Mouse (Mus musculus): ENCODE results near the gene Maneal. TPM values are rescaled to one million over a fixed set of nuclear protein-coding genes. Genes with fewer than 3 reads are reported as not detected.

Maneal gene
- polyA plus RNA-seq, 1 experiment from 2014 or later = 0.41 TPM

- no peaks in the 10 kb centered on the region for H3K4me1 ChIP-seq (ENCODE audit: control insufficient read depth, insufficient read depth, low read length)
- H3K27ac ChIP-seq (ENCODE audit: low read length) = no peak overlapping the region
- ATAC-seq (ENCODE audit: insufficient read depth, low FRiP score) = no peak
- WGBS = 82% methylated on average over 2 of the region's 2 CpGs
- H3K4me2 ChIP-seq (ENCODE audit: low read depth, low read length) = no peak overlapping the region
- H3K9me3 ChIP-seq (replicated peaks; ENCODE audit: control insufficient read depth, low read length) = no peaks in the 10 kb centered on the region
- H3K36me3 ChIP-seq (ENCODE audit: control insufficient read depth, insufficient read depth, low read length) = no peaks in the 10 kb centered on the region
- no peak overlapping the region for H3K9ac ChIP-seq (ENCODE audit: low read length)
- H3K4me3 ChIP-seq (replicated peaks; ENCODE audit: low read length) = no peak overlapping the region
- H3K27me3 ChIP-seq (ENCODE audit: control insufficient read depth, insufficient read depth, low read length) = peaks cover 42% of the 10 kb centered on the region
Measured at GRCm38 (mm10) chr4:124889935-124890334, 28.0 kb upstream of the Maneal start.

GRCm38 (mm10) chr4:124888702-124889101 is 26.7 kb upstream of the Maneal start:
- H3K4me2 ChIP-seq (ENCODE audit: low read depth, low read length) = no peak overlapping the region
- no peak for ATAC-seq (ENCODE audit: insufficient read depth, low FRiP score)
- H3K36me3 ChIP-seq (ENCODE audit: control insufficient read depth, insufficient read depth, low read length) = no peaks in the 10 kb centered on the region
- no peaks in the 10 kb centered on the region for H3K9me3 ChIP-seq (replicated peaks; ENCODE audit: control insufficient read depth, low read length)
- H3K9ac ChIP-seq (ENCODE audit: low read length) = no peak overlapping the region
- H3K4me1 ChIP-seq (ENCODE audit: control insufficient read depth, insufficient read depth, low read length) = no peaks in the 10 kb centered on the region
- H3K27me3 ChIP-seq (ENCODE audit: control insufficient read depth, insufficient read depth, low read length) = peaks cover 33% of the 10 kb centered on the region
- no peak overlapping the region for H3K27ac ChIP-seq (ENCODE audit: low read length)
- no peak overlapping the region for H3K4me3 ChIP-seq (replicated peaks; ENCODE audit: low read length)
- 70% methylated on average over 7 of the region's 7 CpGs for WGBS

GRCm38 (mm10) chr4:124882151-124882729 is 20.3 kb upstream of the Maneal start:
- no peak overlapping the region for H3K27ac ChIP-seq (ENCODE audit: low read length)
- no peaks in the 10 kb centered on the region for H3K4me1 ChIP-seq (ENCODE audit: control insufficient read depth, insufficient read depth, low read length)
- H3K9me3 ChIP-seq (replicated peaks; ENCODE audit: control insufficient read depth, low read length) = no peaks in the 10 kb centered on the region
- H3K4me2 ChIP-seq (ENCODE audit: low read depth, low read length) = no peak overlapping the region
- H3K27me3 ChIP-seq (ENCODE audit: control insufficient read depth, insufficient read depth, low read length) = peaks cover 47% of the 10 kb centered on the region
- H3K4me3 ChIP-seq (replicated peaks; ENCODE audit: low read length) = no peak overlapping the region; the same call in 1 of the 2 replicates
- H3K36me3 ChIP-seq (ENCODE audit: control insufficient read depth, insufficient read depth, low read length) = no peaks in the 10 kb centered on the region
- WGBS = 1% methylated on average over 37 of the region's 37 CpGs
- no peak for ATAC-seq (ENCODE audit: insufficient read depth, low FRiP score)
- H3K9ac ChIP-seq (ENCODE audit: low read length) = no peak overlapping the region

DNA sequence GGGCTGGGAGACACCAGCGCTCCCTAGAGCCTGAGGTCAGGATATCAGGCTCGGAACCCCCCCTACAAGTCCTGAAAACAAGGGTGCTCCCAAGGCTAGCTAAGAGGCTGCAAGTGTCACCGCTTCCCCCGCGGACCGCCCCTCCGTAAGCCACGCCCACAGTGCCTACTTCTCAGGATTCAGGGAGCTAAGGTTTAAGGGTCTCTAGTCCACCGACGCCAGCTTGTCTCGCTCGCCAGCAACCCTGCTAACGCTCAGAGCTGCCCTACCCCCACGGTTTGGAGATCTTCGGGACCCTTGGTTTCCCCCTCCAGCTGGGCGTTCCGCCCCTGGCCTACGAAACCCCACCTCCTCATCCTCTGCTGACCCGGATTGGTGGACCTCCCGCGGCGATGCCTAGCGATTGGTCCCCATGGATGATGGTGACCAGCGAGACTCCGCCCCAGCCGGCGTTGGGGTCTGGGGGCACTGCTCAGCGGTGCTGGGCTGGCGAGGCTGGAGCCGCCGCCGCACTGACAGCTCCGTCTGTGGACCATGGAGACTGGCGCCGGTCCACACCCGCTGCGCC is 19.5 kb upstream of the Maneal start:
- Histone ChIP-seq H3K4me1 (ENCODE audit: control insufficient read depth, insufficient read depth, low read length) (no peaks in the 10 kb centered on the region), H3K27ac (ENCODE audit: low read length) (no peak overlapping the region), H3K27me3 (ENCODE audit: control insufficient read depth, insufficient read depth, low read length) (peaks cover 47% of the 10 kb centered on the region), H3K9me3 (replicated peaks; ENCODE audit: control insufficient read depth, low read length) (no peaks in the 10 kb centered on the region), H3K9ac (ENCODE audit: low read length) (no peak overlapping the region), H3K4me2 (ENCODE audit: low read depth, low read length) (peak overlapping the region; percentile 46), H3K36me3 (ENCODE audit: control insufficient read depth, insufficient read depth, low read length) (no peaks in the 10 kb centered on the region), H3K4me3 (replicated peaks; ENCODE audit: low read length) (peak overlapping the region; percentile 30)
- no peak for ATAC-seq (ENCODE audit: insufficient read depth, low FRiP score)
- under 1% methylated on average over 37 of the region's 37 CpGs for WGBS

- Histone ChIP-seq H3K9ac (ENCODE audit: low read length) (no peak within 1 kb of the TSS), H3K27ac (ENCODE audit: low read length) (no peak within 1 kb of the TSS), H3K9me3 (replicated peaks; ENCODE audit: control insufficient read depth, low read length) (no peaks in the 10 kb centered on the region), H3K27me3 (ENCODE audit: control insufficient read depth, insufficient read depth, low read length) (peaks cover 43% of the 10 kb centered on the region), H3K4me2 (ENCODE audit: low read depth, low read length) (peak within 1 kb of the TSS; percentile 46), H3K4me3 (replicated peaks; ENCODE audit: low read length) (peak within 1 kb of the TSS; percentile 30), H3K4me1 (ENCODE audit: control insufficient read depth, insufficient read depth, low read length) (no peaks in the 10 kb centered on the region), H3K36me3 (ENCODE audit: control insufficient read depth, insufficient read depth, low read length) (no peaks in the 10 kb centered on the region)
- 8% methylated on average over 11 of the region's 11 CpGs for WGBS
- no peak for ATAC-seq (ENCODE audit: insufficient read depth, low FRiP score)
Measured at GRCm38 (mm10) chr4:124880599-124880998, 18.6 kb upstream of the Maneal start, which contains the start of gene Epha10. Gene Epha10, plus strand, starts transcription at chr4:124880899.

DNA sequence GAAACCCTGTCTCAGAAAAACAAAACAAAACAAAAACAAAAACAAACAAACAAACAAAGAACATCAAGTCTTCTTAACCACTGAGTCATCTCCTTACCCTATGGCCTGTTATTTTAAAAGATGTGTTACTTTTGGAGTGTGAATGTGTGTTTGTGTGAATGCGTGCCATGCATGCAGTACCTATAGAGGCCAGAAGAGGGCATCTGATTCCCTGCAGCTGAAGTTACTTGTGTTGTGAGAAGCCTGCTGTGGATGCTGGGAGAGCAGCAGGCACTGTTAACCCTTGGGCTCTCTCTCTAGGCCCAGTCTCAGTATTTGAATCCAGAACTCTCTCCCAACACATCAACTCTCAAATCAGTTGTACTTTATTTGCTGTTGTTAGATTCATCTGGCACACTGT is 10.7 kb upstream of the Maneal start:
- 95% methylated on average over 1 of the region's 1 CpGs for WGBS

GRCm38 (mm10) chr4:124860446-124860845 is 1.5 kb downstream of the Maneal start:
- WGBS = 9% methylated on average over 7 of the region's 7 CpGs
- no peak overlapping the region for H3K4me2 ChIP-seq (ENCODE audit: low read depth, low read length)
- H3K4me1 ChIP-seq (ENCODE audit: control insufficient read depth, insufficient read depth, low read length) = peaks cover 5% of the 10 kb centered on the region; the same call in 1 of the 2 replicates
- no peaks in the 10 kb centered on the region for H3K9me3 ChIP-seq (replicated peaks; ENCODE audit: control insufficient read depth, low read length)
- no peak overlapping the region for H3K27ac ChIP-seq (ENCODE audit: low read length)
- 0 out of 2 replicates have a peak, but pooled peaks cover 4% of the 10 kb centered on the region for H3K36me3 ChIP-seq (ENCODE audit: control insufficient read depth, insufficient read depth, low read length)
- H3K4me3 ChIP-seq (replicated peaks; ENCODE audit: low read length) = no peak overlapping the region
- ATAC-seq (ENCODE audit: insufficient read depth, low FRiP score) = peak; percentile 47; the same call in 1 of the 2 replicates
- peaks cover 25% of the 10 kb centered on the region for H3K27me3 ChIP-seq (ENCODE audit: control insufficient read depth, insufficient read depth, low read length)
- no peak overlapping the region for H3K9ac ChIP-seq (ENCODE audit: low read length)

More for the DNA sequence above, 10.7 kb upstream of the Maneal start:
- no peak overlapping the region for H3K9ac ChIP-seq (ENCODE audit: low read length)
- H3K4me2 ChIP-seq (ENCODE audit: low read depth, low read length) = no peak overlapping the region
- no peak overlapping the region for H3K27ac ChIP-seq (ENCODE audit: low read length)
- H3K27me3 ChIP-seq (ENCODE audit: control insufficient read depth, insufficient read depth, low read length) = no peaks in the 10 kb centered on the region
- ATAC-seq (ENCODE audit: insufficient read depth, low FRiP score) = no peak
- H3K9me3 ChIP-seq (replicated peaks; ENCODE audit: control insufficient read depth, low read length) = no peaks in the 10 kb centered on the region
- H3K4me3 ChIP-seq (replicated peaks; ENCODE audit: low read length) = no peak overlapping the region
- H3K4me1 ChIP-seq (ENCODE audit: control insufficient read depth, insufficient read depth, low read length) = no peaks in the 10 kb centered on the region
- no peaks in the 10 kb centered on the region for H3K36me3 ChIP-seq (ENCODE audit: control insufficient read depth, insufficient read depth, low read length)

DNA sequence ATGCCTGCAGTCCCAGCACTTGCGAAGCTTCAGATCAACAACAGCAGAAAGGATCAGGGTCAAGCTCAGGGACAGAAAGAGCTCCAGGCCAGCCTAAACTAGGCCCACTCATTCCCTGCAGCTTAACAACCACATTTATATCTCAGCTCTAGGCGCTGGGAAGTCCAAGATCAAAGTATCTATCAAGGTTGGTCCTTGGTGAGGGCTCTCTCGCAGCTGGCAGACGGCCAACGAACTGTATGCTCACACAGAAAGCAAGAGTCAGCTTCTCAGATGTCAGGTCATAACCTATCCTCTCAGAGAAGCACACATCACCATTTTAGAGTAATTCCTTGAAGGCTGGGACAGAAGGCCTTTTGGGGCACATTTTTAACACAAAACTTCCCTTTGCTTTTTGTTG is 3.6 kb downstream of the Maneal start:
- Histone ChIP-seq H3K27me3 (ENCODE audit: control insufficient read depth, insufficient read depth, low read length) (peaks cover 25% of the 10 kb centered on the region), H3K27ac (ENCODE audit: low read length) (no peak overlapping the region), H3K9me3 (replicated peaks; ENCODE audit: control insufficient read depth, low read length) (no peaks in the 10 kb centered on the region), H3K4me1 (ENCODE audit: control insufficient read depth, insufficient read depth, low read length) (peaks cover 5% of the 10 kb centered on the region; the same call in 1 of the 2 replicates), H3K9ac (ENCODE audit: low read length) (no peak overlapping the region), H3K4me3 (replicated peaks; ENCODE audit: low read length) (no peak overlapping the region), H3K36me3 (ENCODE audit: control insufficient read depth, insufficient read depth, low read length) (peaks cover 11% of the 10 kb centered on the region; the same call in 1 of the 2 replicates), H3K4me2 (ENCODE audit: low read depth, low read length) (no peak overlapping the region)
- no peak for ATAC-seq (ENCODE audit: insufficient read depth, low FRiP score)
- WGBS = 55% methylated on average over 5 of the region's 5 CpGs

- no peak overlapping the region for H3K4me2 ChIP-seq (ENCODE audit: low read depth, low read length)
- peaks cover 6% of the 10 kb centered on the region for H3K4me1 ChIP-seq (ENCODE audit: control insufficient read depth, insufficient read depth, low read length)
- H3K27me3 ChIP-seq (ENCODE audit: control insufficient read depth, insufficient read depth, low read length) = peaks cover 9% of the 10 kb centered on the region
- peaks cover 13% of the 10 kb centered on the region; the same call in 1 of the 2 replicates for H3K36me3 ChIP-seq (ENCODE audit: control insufficient read depth, insufficient read depth, low read length)
- no peak overlapping the region for H3K4me3 ChIP-seq (replicated peaks; ENCODE audit: low read length)
- no peaks in the 10 kb centered on the region for H3K9me3 ChIP-seq (replicated peaks; ENCODE audit: control insufficient read depth, low read length)
- H3K9ac ChIP-seq (ENCODE audit: low read length) = no peak overlapping the region
- WGBS = 92% methylated on average over 8 of the region's 8 CpGs
- H3K27ac ChIP-seq (ENCODE audit: low read length) = no peak overlapping the region
- no peak for ATAC-seq (ENCODE audit: insufficient read depth, low FRiP score)
Measured at GRCm38 (mm10) chr4:124856294-124856693, 5.7 kb downstream of the Maneal start.

All from stomach, embryonic 16.5 days (tissue).